Mouse (Mus musculus) gastrocnemius, adult 2 months (tissue): ENCODE results near the gene Pcnx3. TPM values are rescaled to one million over a fixed set of nuclear protein-coding genes. Genes with fewer than 3 reads are reported as not detected.
"Not testable (repeated sequence)": the region's sequence is repeated elsewhere in the genome, so short reads cannot be mapped to it uniquely, and the experiment has no call there.

ENCODE experiments used
- DNase-seq: peaks from one replicate; pipeline ENCODE4 v3.0.0; 2022
- H3K27ac ChIP-seq: fragments of 200-600 bp; 2 replicates; pipeline ENCODE4 v1.8.1; 2022; ENCODE audit warnings: mild to moderate bottlenecking
- H3K4me3 ChIP-seq: fragments of 200-600 bp; 2 replicates; pipeline ENCODE4 v1.8.1; 2022; ENCODE audit warnings: mild to moderate bottlenecking, moderate library complexity
- CTCF ChIP-seq: fragments of 200-600 bp; IDR thresholded peaks from 2 replicates; pipeline ENCODE4 v1.8.1; 2022; ENCODE audit warnings: antibody characterized with exemption, mild to moderate bottlenecking, moderate library complexity
- intact Hi-C: fragments of 180-260 bp; cut with DNase I; formaldehyde crosslinking; loops from one replicate; pipeline ENCODE4 v1.15.1; 2025
- total RNA-seq, 2 experiments: library from RNA; stranded (reverse); gene quantifications; 2 replicates each; pipeline ENCODE4 v1.2.3; 2021

Pcnx3 gene
- total RNA-seq, 2 experiments from 2014 or later, result 12.6 to 14.0 TPM

- DNase-seq, result no peak
- intact Hi-C loops, result loop anchor here (2.0 kb wide), 1 partner anchor 77 kb away; the partner anchor contains the start of gene Kat5
- peak overlapping the region; percentile 95 for H3K27ac ChIP-seq
- no peak for TF ChIP-seq CTCF
- peak overlapping the region; percentile 82 for H3K4me3 ChIP-seq
These were observed 970 bp downstream of the Pcnx3 start for GRCm38 (mm10) chr19:5687738-5688137.

- DNase-seq, H3K4me3 ChIP-seq, H3K27ac ChIP-seq, intact Hi-C loops: not testable (repeated sequence)
These were observed 1.8 kb downstream of the Pcnx3 start for GRCm38 (mm10) chr19:5686954-5687353.

- DNase-seq, result no peak
- Histone ChIP-seq H3K27ac (no peak overlapping the region), H3K4me3 (no peak overlapping the region)
- TF ChIP-seq CTCF, result no peak
- intact Hi-C loops, result no loop called here
These were observed 2.3 kb downstream of the Pcnx3 start for GRCm38 (mm10) chr19:5686437-5686836.

- no peak overlapping the region for H3K27ac ChIP-seq
- intact Hi-C loops, result no loop called here
- no peak overlapping the region for H3K4me3 ChIP-seq
- no peak for DNase-seq
- no peak for TF ChIP-seq CTCF
These were observed 2.8 kb downstream of the Pcnx3 start for GRCm38 (mm10) chr19:5685861-5686260.

GRCm38 (mm10) chr19:5685431-5685830, 3.3 kb downstream of the Pcnx3 start:
- TF ChIP-seq CTCF, result no peak

GRCm38 (mm10) chr19:5684985-5685384, 3.7 kb downstream of the Pcnx3 start:
- TF ChIP-seq CTCF, result no peak
- no peak overlapping the region for H3K4me3 ChIP-seq
- no peak overlapping the region for H3K27ac ChIP-seq
- intact Hi-C loops, result no loop called here
- no peak for DNase-seq

More at GRCm38 (mm10) chr19:5685431-5685830, 3.3 kb downstream of the Pcnx3 start:
- DNase-seq, result no peak
- no peak overlapping the region for H3K27ac ChIP-seq
- no peak overlapping the region for H3K4me3 ChIP-seq
- intact Hi-C loops, result no loop called here

- no peak overlapping the region for H3K27ac ChIP-seq
- no peak for TF ChIP-seq CTCF
- intact Hi-C loops, result no loop called here
- no peak overlapping the region for H3K4me3 ChIP-seq
- no peak for DNase-seq
These were observed 4.5 kb downstream of the Pcnx3 start for GRCm38 (mm10) chr19:5684236-5684635.

- no peak for DNase-seq
- TF ChIP-seq CTCF, result no peak
- no peak overlapping the region for H3K4me3 ChIP-seq
- H3K27ac ChIP-seq, result no peak overlapping the region
- intact Hi-C loops, result no loop called here
These were observed 8.3 kb downstream of the Pcnx3 start for GRCm38 (mm10) chr19:5680432-5680831.

- no peak for TF ChIP-seq CTCF
- no peak overlapping the region for H3K27ac ChIP-seq
- intact Hi-C loops, result no loop called here
- no peak for DNase-seq
- no peak overlapping the region for H3K4me3 ChIP-seq
These were observed 20.3 kb downstream of the Pcnx3 start for GRCm38 (mm10) chr19:5668372-5668771.

GRCm38 (mm10) chr19:5666386-5666785, 22.3 kb downstream of the Pcnx3 start:
- DNase-seq, result no peak
- intact Hi-C loops, result no loop called here
- no peak overlapping the region for H3K27ac ChIP-seq
- no peak for TF ChIP-seq CTCF
- H3K4me3 ChIP-seq, result no peak overlapping the region

- TF ChIP-seq CTCF, result no peak
- Histone ChIP-seq H3K27ac (no peak overlapping the region), H3K4me3 (no peak overlapping the region)
- intact Hi-C loops, result no loop called here
- no peak for DNase-seq
These were observed 23.2 kb downstream of the Pcnx3 start for GRCm38 (mm10) chr19:5665465-5665864.

GRCm38 (mm10) chr19:5664669-5665257, 23.9 kb downstream of the Pcnx3 start:
- Histone ChIP-seq H3K4me3 (no peak overlapping the region), H3K27ac (peak overlapping the region; percentile 20; the same call in 1 of the 2 replicates)
- DNase-seq, result no peak
- intact Hi-C loops, result no loop called here
- TF ChIP-seq CTCF, result no peak

- intact Hi-C loops, result no loop called here
- no peak for TF ChIP-seq CTCF
These were observed 25.5 kb downstream of the Pcnx3 start, which contains the start of gene Sipa1 for GRCm38 (mm10) chr19:5662981-5663913. Sipa1 (minus strand) TSS chr19:5663707.

More at GRCm38 (mm10) chr19:5662981-5663913, 25.5 kb downstream of the Pcnx3 start, which contains the start of gene Sipa1:
- peak; percentile 95 for DNase-seq
- Histone ChIP-seq H3K4me3 (peak within 1 kb of the TSS; percentile 83), H3K27ac (peak within 1 kb of the TSS; percentile 81)
